Mouse (Mus musculus) lung, embryonic 14.5 days (tissue): ENCODE results near the gene Dkk3. TPM values are rescaled to one million over a fixed set of nuclear protein-coding genes. Genes with fewer than 3 reads are reported as not detected.

Experiments used
- ATAC-seq: fragments of 200-750 bp; cut with Nextera tagmentation; 2 replicates; pipeline ENCODE4 v1.8.0; 2017; ENCODE audit warnings: mild to moderate bottlenecking, moderate TSS enrichment, moderate library complexity; ENCODE audit not compliant: insufficient read depth
- DNase-seq: peaks from one replicate; pipeline ENCODE4 v3.0.0-alpha.2; 2015
- H3K27ac ChIP-seq: fragments of 300-500 bp; sonication (generic); 2 replicates; pipeline ENCODE4 v1.5.1; 2014; ENCODE audit warnings: low read depth, mild to moderate bottlenecking, moderate library complexity
- H3K27me3 ChIP-seq: fragments of 300-500 bp; sonication (generic); 2 replicates; pipeline ENCODE4 v1.6.1; 2014; ENCODE audit warnings: low read length, control low read depth; ENCODE audit not compliant: insufficient read depth
- H3K36me3 ChIP-seq: fragments of 300-500 bp; sonication (generic); 2 replicates; pipeline ENCODE4 v1.6.1; 2014; ENCODE audit warnings: control low read depth; ENCODE audit not compliant: insufficient read depth
- H3K4me1 ChIP-seq: fragments of 300-500 bp; sonication (generic); 2 replicates; pipeline ENCODE4 v1.6.1; 2014; ENCODE audit warnings: antibody characterized with exemption, control low read depth; ENCODE audit not compliant: insufficient read depth
- H3K4me2 ChIP-seq: fragments of 300-500 bp; sonication (generic); 2 replicates; pipeline ENCODE4 v1.6.1; 2014; ENCODE audit warnings: mild to moderate bottlenecking
- H3K4me3 ChIP-seq: fragments of 300-500 bp; sonication (generic); 2 replicates; pipeline ENCODE4 v1.5.1; 2014; ENCODE audit warnings: low read depth, low read length
- H3K9ac ChIP-seq: fragments of 300-500 bp; sonication (generic); 2 replicates; pipeline ENCODE4 v1.6.1; 2014
- H3K9me3 ChIP-seq: fragments of 300-500 bp; sonication (generic); 2 replicates; pipeline ENCODE4 v1.6.1; 2016; ENCODE audit warnings: low read depth, low read length, control low read depth
- CTCF ChIP-seq: IDR thresholded peaks from 2 replicates; pipeline ENCODE4 v1.5.1; 2016; ENCODE audit warnings: antibody characterized with exemption, low read depth
- WGBS: fragments of 180-500 bp; shearing (Covaris S2); extraction: QIAGEN DNeasy Blood & Tissue Kit; methylation state at CpG from one replicate; pipeline ENCODE4 v1.1.7; 2014; 5-methylcytosine and 5-hydroxymethylcytosine counted together
- polyA plus RNA-seq: library from polyadenylated mRNA; unstranded; fragments of >200 nt; fragmentation: Nextera tagmentation; extraction: Ambion mirVana; gene quantifications from 2 replicates; pipeline ENCODE4 v1.2.1, GENCODE M21; 2014

Dkk3 gene
- polyA plus RNA-seq, 1 experiment from 2014 or later = 25.1 TPM

GRCm38 (mm10) chr7:112084222-112084621 lies 74.6 kb downstream of the Dkk3 start:
- Histone ChIP-seq H3K36me3 (peaks cover 71% of the 10 kb centered on the region), H3K4me1 (no peaks in the 10 kb centered on the region), H3K9ac (no peak overlapping the region), H3K27ac (no peak overlapping the region), H3K4me3 (no peak overlapping the region), H3K4me2 (no peak overlapping the region), H3K27me3 (no peaks in the 10 kb centered on the region), H3K9me3 (no peaks in the 10 kb centered on the region)
- DNase-seq (no peak), ATAC-seq (no peak)
- 83% methylated on average over 2 of the region's 2 CpGs for WGBS
- TF ChIP-seq CTCF = no peak

GRCm38 (mm10) chr7:112082636-112083035 lies 76.2 kb downstream of the Dkk3 start:
- 67% methylated on average over 1 of the region's 1 CpGs for WGBS
- Histone ChIP-seq H3K27ac (no peak overlapping the region), H3K9me3 (no peaks in the 10 kb centered on the region), H3K9ac (no peak overlapping the region), H3K27me3 (no peaks in the 10 kb centered on the region), H3K4me1 (no peaks in the 10 kb centered on the region), H3K4me2 (no peak overlapping the region), H3K4me3 (no peak overlapping the region), H3K36me3 (peaks cover 73% of the 10 kb centered on the region)
- ATAC-seq = no peak
- DNase-seq = no peak
- no peak for TF ChIP-seq CTCF

GRCm38 (mm10) chr7:112074868-112075267 lies 84.0 kb downstream of the Dkk3 start:
- H3K36me3 ChIP-seq = peaks cover 59% of the 10 kb centered on the region

More at GRCm38 (mm10) chr7:112074868-112075267, 84.0 kb downstream of the Dkk3 start:
- DNase-seq = peak; percentile 5
- Histone ChIP-seq H3K27me3 (no peaks in the 10 kb centered on the region), H3K9ac (no peak overlapping the region), H3K9me3 (no peaks in the 10 kb centered on the region), H3K4me2 (no peak overlapping the region), H3K27ac (no peak overlapping the region), H3K4me1 (no peaks in the 10 kb centered on the region), H3K4me3 (no peak overlapping the region)
- WGBS = 77% methylated on average over 5 of the region's 5 CpGs
- TF ChIP-seq CTCF = no peak
- no peak for ATAC-seq

Other genes with a start within 250 kb of the Dkk3 start
- gene Usp47, start 135.6 kb downstream of the Dkk3 start, polyA plus RNA-seq = 91.1 and 92.1 TPM in 2 replicates
- gene Mical2, start 66.8 kb upstream of the Dkk3 start, polyA plus RNA-seq = 15.3 and 18.3 TPM in 2 replicates